Mouse (Mus musculus): Measurements from ENCODE around the gene Zdhhc24. TPM values are rescaled to one million over a fixed set of nuclear protein-coding genes. Genes with fewer than 3 reads are reported as not detected.

Gene Zdhhc24
- polyA plus RNA-seq, 1 experiment from 2014 or later: 10.3 TPM

DNA sequence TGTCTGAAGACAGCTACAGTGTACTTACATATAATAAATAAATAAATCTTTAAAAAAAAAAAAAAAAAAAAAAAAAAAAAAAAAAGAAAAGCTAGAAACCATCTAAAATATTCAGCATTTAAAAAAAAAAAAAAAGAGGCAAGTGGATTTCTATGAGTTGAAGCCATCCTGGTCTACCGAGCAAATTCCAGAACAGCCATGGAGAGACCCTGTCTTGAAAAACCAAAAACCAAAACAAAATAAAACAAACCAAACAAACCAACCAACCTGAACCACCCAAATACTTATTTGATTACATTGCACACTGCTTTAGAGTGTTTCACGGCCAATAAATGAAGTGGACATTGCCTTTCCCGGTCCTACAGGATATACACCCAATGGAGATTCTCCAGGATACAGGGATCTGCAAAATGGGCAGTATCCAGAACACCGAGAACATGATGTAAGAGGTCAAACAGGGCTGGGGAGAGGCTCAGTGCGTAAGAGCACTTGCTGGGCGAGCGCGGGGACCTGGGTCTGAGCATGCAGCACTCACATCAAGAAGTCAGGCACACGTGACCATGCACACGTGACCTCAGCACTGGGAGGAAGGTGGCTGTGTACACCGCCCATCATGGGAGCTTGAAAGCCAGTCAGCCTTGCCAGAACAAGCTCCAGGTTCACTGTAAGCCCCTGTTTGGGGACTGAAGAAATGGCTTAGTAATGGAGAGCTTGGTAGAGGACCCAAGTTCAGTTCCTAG is 46.8 kb downstream of the Zdhhc24 start:
- Histone ChIP-seq H3K4me3 (no peak overlapping the region), H3K36me3 (replicated peaks) (peaks cover 65% of the 10 kb centered on the region), H3K9me3 (no peaks in the 10 kb centered on the region), H3K4me1 (peaks cover 25% of the 10 kb centered on the region), H3K27me3 (replicated peaks; ENCODE audit: low read depth, poor library complexity, severe bottlenecking) (no peaks in the 10 kb centered on the region), H3K27ac (replicated peaks) (no peak overlapping the region)
- 97% methylated on average over 11 of the region's 11 CpGs for WGBS
- DNase-seq (ENCODE audit: low spot score): no peak

- peak; percentile 99 for DNase-seq (ENCODE audit: low spot score)
- peak within 1 kb of the TSS; percentile 75 for H3K4me3 ChIP-seq
- H3K27ac ChIP-seq (replicated peaks): peak within 1 kb of the TSS; percentile 89
- H3K4me1 ChIP-seq: peaks cover 25% of the 10 kb centered on the region
- no peaks in the 10 kb centered on the region for H3K9me3 ChIP-seq
- peaks cover 38% of the 10 kb centered on the region for H3K36me3 ChIP-seq (replicated peaks)
- H3K27me3 ChIP-seq (replicated peaks; ENCODE audit: low read depth, poor library complexity, severe bottlenecking): peaks cover 8% of the 10 kb centered on the region; the same call in 1 of the 2 replicates
- under 1% methylated on average over 32 of the region's 32 CpGs for WGBS
These were observed 49.5 kb downstream of the Zdhhc24 start, which contains the start of gene Dpp3 for GRCm38 (mm10) chr19:4927904-4928531. Dpp3 (minus strand) TSS chr19:4928287.

GRCm38 (mm10) chr19:4928781-4929180 is 50.3 kb downstream of the Zdhhc24 start:
- WGBS: 67% methylated on average over 5 of the region's 5 CpGs
- DNase-seq (ENCODE audit: low spot score): peak; percentile 21
- peaks cover 8% of the 10 kb centered on the region; the same call in 1 of the 2 replicates for H3K27me3 ChIP-seq (replicated peaks; ENCODE audit: low read depth, poor library complexity, severe bottlenecking)

More at GRCm38 (mm10) chr19:4928781-4929180, 50.3 kb downstream of the Zdhhc24 start:
- H3K27ac ChIP-seq (replicated peaks): peak overlapping the region; percentile 89
- H3K9me3 ChIP-seq: no peaks in the 10 kb centered on the region
- peaks cover 25% of the 10 kb centered on the region for H3K4me1 ChIP-seq
- peak overlapping the region; percentile 75 for H3K4me3 ChIP-seq
- H3K36me3 ChIP-seq (replicated peaks): peaks cover 31% of the 10 kb centered on the region

Other genes with a start within 250 kb of the Zdhhc24 start
- gene Gm960, start 180.0 kb upstream of the Zdhhc24 start, polyA plus RNA-seq (2016; fragmentation: Nextera tagmentation; extraction: Ambion mirVana): 2.0 and 2.6 TPM in 2 replicates
- gene Sptbn2, start 167.5 kb upstream of the Zdhhc24 start, polyA plus RNA-seq (2016; fragmentation: Nextera tagmentation; extraction: Ambion mirVana): 7.7 and 8.9 TPM in 2 replicates
- gene Rbm4b, start 122.2 kb upstream of the Zdhhc24 start, polyA plus RNA-seq (2016; fragmentation: Nextera tagmentation; extraction: Ambion mirVana): 102 and 114 TPM in 2 replicates
- 92.1 and 99.5 TPM in 2 replicates for gene Rbm4, start 84.8 kb upstream of the Zdhhc24 start, polyA plus RNA-seq (2016; fragmentation: Nextera tagmentation; extraction: Ambion mirVana)
- gene Gm21992, start 67.1 kb upstream of the Zdhhc24 start, polyA plus RNA-seq (2016; fragmentation: Nextera tagmentation; extraction: Ambion mirVana): 38.8 and 41.8 TPM in 2 replicates
- 134 and 140 TPM in 2 replicates for gene Rbm14, start 67.0 kb upstream of the Zdhhc24 start, polyA plus RNA-seq (2016; fragmentation: Nextera tagmentation; extraction: Ambion mirVana)
- gene Ccs, start 39.3 kb upstream of the Zdhhc24 start, polyA plus RNA-seq (2016; fragmentation: Nextera tagmentation; extraction: Ambion mirVana): 52.1 and 52.8 TPM in 2 replicates
- gene Ccdc87, start 39.3 kb upstream of the Zdhhc24 start, polyA plus RNA-seq (2016; fragmentation: Nextera tagmentation; extraction: Ambion mirVana): 0.06 and 0.11 TPM in 2 replicates
- 26.9 and 28.0 TPM in 2 replicates for gene Ctsf, start 23.5 kb upstream of the Zdhhc24 start, polyA plus RNA-seq (2016; fragmentation: Nextera tagmentation; extraction: Ambion mirVana)
- 5.0 and 6.7 TPM in 2 replicates for gene Actn3, start 759 bp upstream of the Zdhhc24 start, polyA plus RNA-seq (2016; fragmentation: Nextera tagmentation; extraction: Ambion mirVana)
- 5.8 and 6.1 TPM in 2 replicates for gene Bbs1, start 28.0 kb downstream of the Zdhhc24 start, polyA plus RNA-seq (2016; fragmentation: Nextera tagmentation; extraction: Ambion mirVana)
- 194 and 203 TPM in 2 replicates for gene Dpp3, start 49.6 kb downstream of the Zdhhc24 start, polyA plus RNA-seq (2016; fragmentation: Nextera tagmentation; extraction: Ambion mirVana)
- 2.6 and 3.1 TPM in 2 replicates for gene Peli3, start 64.5 kb downstream of the Zdhhc24 start, polyA plus RNA-seq (2016; fragmentation: Nextera tagmentation; extraction: Ambion mirVana)
- 164 and 165 TPM in 2 replicates for gene Mrpl11, start 83.5 kb downstream of the Zdhhc24 start, polyA plus RNA-seq (2016; fragmentation: Nextera tagmentation; extraction: Ambion mirVana)
- not detected in 2 replicates for gene Npas4, start 111.6 kb downstream of the Zdhhc24 start, polyA plus RNA-seq (2016; fragmentation: Nextera tagmentation; extraction: Ambion mirVana)
- 7.1 and 8.5 TPM in 2 replicates for gene Slc29a2, start 145.2 kb downstream of the Zdhhc24 start, polyA plus RNA-seq (2016; fragmentation: Nextera tagmentation; extraction: Ambion mirVana)
- 34.7 and 36.1 TPM in 2 replicates for gene B4gat1, start 160.2 kb downstream of the Zdhhc24 start, polyA plus RNA-seq (2016; fragmentation: Nextera tagmentation; extraction: Ambion mirVana)
- gene AC124502.3, start 160.2 kb downstream of the Zdhhc24 start, polyA plus RNA-seq (2016; fragmentation: Nextera tagmentation; extraction: Ambion mirVana): 3.1 and 4.2 TPM in 2 replicates
- 72.6 and 82.4 TPM in 2 replicates for gene Brms1, start 162.7 kb downstream of the Zdhhc24 start, polyA plus RNA-seq (2016; fragmentation: Nextera tagmentation; extraction: Ambion mirVana)
- gene Rin1, start 171.8 kb downstream of the Zdhhc24 start, polyA plus RNA-seq (2016; fragmentation: Nextera tagmentation; extraction: Ambion mirVana): 2.4 and 3.2 TPM in 2 replicates
- gene Cd248, start 189.4 kb downstream of the Zdhhc24 start, polyA plus RNA-seq (2016; fragmentation: Nextera tagmentation; extraction: Ambion mirVana): 32.3 and 37.0 TPM in 2 replicates
- 1.4 and 1.9 TPM in 2 replicates for gene Tmem151a, start 206.9 kb downstream of the Zdhhc24 start, polyA plus RNA-seq (2016; fragmentation: Nextera tagmentation; extraction: Ambion mirVana)
- gene Yif1a, start 209.9 kb downstream of the Zdhhc24 start, polyA plus RNA-seq (2016; fragmentation: Nextera tagmentation; extraction: Ambion mirVana): 70.5 and 73.4 TPM in 2 replicates
- 28.4 and 31.7 TPM in 2 replicates for gene Cnih2, start 219.9 kb downstream of the Zdhhc24 start, polyA plus RNA-seq (2016; fragmentation: Nextera tagmentation; extraction: Ambion mirVana)
- 266 and 270 TPM in 2 replicates for gene Rab1b, start 228.4 kb downstream of the Zdhhc24 start, polyA plus RNA-seq (2016; fragmentation: Nextera tagmentation; extraction: Ambion mirVana)
- gene Klc2, start 239.9 kb downstream of the Zdhhc24 start, polyA plus RNA-seq (2016; fragmentation: Nextera tagmentation; extraction: Ambion mirVana): 30.0 and 31.2 TPM in 2 replicates

Measured in embryonic facial prominence, embryonic 10.5 days (tissue).